8 mouse cellular contexts compared by ENCODE assay signal in genomic region chr10:26828412-26829137, GRCm38 (mm10).
A peak's percentile ranks its signal among the peaks of the same experiment; 100 is the strongest.
DNase-seq lines count a peak whose midpoint lies in the region; ATAC-seq and TF ChIP-seq lines count a peak whose summit lies in the region.

No protein-coding gene starts in this region.

- peak; percentile 71; the same call in 1 of the 2 replicates for ATAC-seq in limb, embryonic 15.5 days (ENCODE audit: insufficient number of reproducible peaks, low FRiP score, low TSS enrichment, low read depth)
- ATAC-seq in heart, embryonic 11.5 days (replicated peaks; ENCODE audit: insufficient number of reproducible peaks, low FRiP score, low TSS enrichment): no peak
- peak; percentile 90 for ATAC-seq in kidney, postnatal 0 days (replicated peaks; ENCODE audit: low FRiP score, low read depth)
- ATAC-seq in midbrain, embryonic 14.5 days (ENCODE audit: low FRiP score, low TSS enrichment): no peak

- H3K27ac ChIP-seq in limb, embryonic 15.5 days: no peak overlapping the region
- no peak overlapping the region for H3K27ac ChIP-seq in limb, embryonic 10.5 days
- H3K27ac ChIP-seq in heart, embryonic 11.5 days (ENCODE audit: low read depth, low read length): 0 out of 2 replicates have a peak overlapping the region, but pooled peaks have one; percentile 12
- H3K27ac ChIP-seq in kidney, postnatal 0 days: 0 out of 2 replicates have a peak overlapping the region, but pooled peaks have one; percentile 21
- peak overlapping the region; percentile 69 for H3K27ac ChIP-seq in midbrain, embryonic 14.5 days (replicated peaks; ENCODE audit: low read depth, low read length)

- no peaks in the 10 kb centered on the region for H3K36me3 ChIP-seq in limb, embryonic 15.5 days
- no peaks in the 10 kb centered on the region for H3K36me3 ChIP-seq in limb, embryonic 10.5 days
- no peaks in the 10 kb centered on the region for H3K36me3 ChIP-seq in heart, embryonic 11.5 days (ENCODE audit: control insufficient read depth, insufficient read depth, low read length)
- H3K36me3 ChIP-seq in kidney, postnatal 0 days (ENCODE audit: insufficient read depth, low read length): no peaks in the 10 kb centered on the region
- H3K36me3 ChIP-seq in midbrain, embryonic 14.5 days (ENCODE audit: control insufficient read depth, insufficient read depth, low read length): no peaks in the 10 kb centered on the region

- no peaks in the 10 kb centered on the region for H3K4me1 ChIP-seq in limb, embryonic 15.5 days
- peaks cover 10% of the 10 kb centered on the region; the same call in 1 of the 2 replicates for H3K4me1 ChIP-seq in limb, embryonic 10.5 days
- H3K4me1 ChIP-seq in heart, embryonic 11.5 days (ENCODE audit: control insufficient read depth, insufficient read depth, low read length): no peaks in the 10 kb centered on the region; the same call in 1 of the 2 replicates
- H3K4me1 ChIP-seq in kidney, postnatal 0 days (replicated peaks; ENCODE audit: insufficient read depth, low read length): no peaks in the 10 kb centered on the region
- H3K4me1 ChIP-seq in midbrain, embryonic 14.5 days (ENCODE audit: control insufficient read depth, insufficient read depth, low read length): peaks cover 42% of the 10 kb centered on the region

- TF ChIP-seq CTCF in kidney, postnatal 0 days (IDR thresholded peaks at IDR 0.05; ENCODE audit: low read depth): no peak

- H3K9me3 ChIP-seq in limb, embryonic 15.5 days: no peaks in the 10 kb centered on the region
- H3K9me3 ChIP-seq in limb, embryonic 10.5 days (replicated peaks): no peaks in the 10 kb centered on the region
- H3K9me3 ChIP-seq in heart, embryonic 11.5 days (replicated peaks; ENCODE audit: control insufficient read depth, low read length): no peaks in the 10 kb centered on the region
- no peaks in the 10 kb centered on the region for H3K9me3 ChIP-seq in kidney, postnatal 0 days (replicated peaks; ENCODE audit: low read length)
- H3K9me3 ChIP-seq in midbrain, embryonic 14.5 days (ENCODE audit: control insufficient read depth, low read length): no peaks in the 10 kb centered on the region

- H3K4me3 ChIP-seq in limb, embryonic 15.5 days: no peak overlapping the region
- H3K4me3 ChIP-seq in limb, embryonic 10.5 days: no peak overlapping the region
- no peak overlapping the region for H3K4me3 ChIP-seq in heart, embryonic 11.5 days (ENCODE audit: low read depth, low read length)
- no peak overlapping the region for H3K4me3 ChIP-seq in kidney, postnatal 0 days (replicated peaks; ENCODE audit: low read depth, low read length)
- no peak overlapping the region for H3K4me3 ChIP-seq in midbrain, embryonic 14.5 days (replicated peaks; ENCODE audit: low read depth, low read length)

- 76% methylated on average over 9 of the region's 9 CpGs for WGBS in limb, embryonic 15.5 days
- WGBS in limb, embryonic 10.5 days: 83% methylated on average over 9 of the region's 9 CpGs
- WGBS in heart, embryonic 11.5 days (ENCODE audit: insufficient replicate concordance): 72% methylated on average over 9 of the region's 9 CpGs
- 64% methylated on average over 9 of the region's 9 CpGs for WGBS in kidney, postnatal 0 days
- WGBS in midbrain, embryonic 14.5 days: 66% methylated on average over 9 of the region's 9 CpGs

- DNase-seq in limb, embryonic 10.5 days (ENCODE audit: low spot score): no peak
- DNase-seq in kidney, postnatal 0 days (ENCODE audit: low spot score): peak; percentile 62
- DNase-seq in midbrain, embryonic 14.5 days: no peak
- DNase-seq in right cerebral cortex, adult 18-20 months: no peak
- no peak for DNase-seq in right cerebral cortex, postnatal 4 days
- no peak for DNase-seq in frontal cortex, postnatal 25 days (ENCODE audit: low spot score in 2 of 2)

- H3K27me3 ChIP-seq in limb, embryonic 15.5 days: no peaks in the 10 kb centered on the region
- H3K27me3 ChIP-seq in limb, embryonic 10.5 days (ENCODE audit: low read depth, poor library complexity, severe bottlenecking): no peaks in the 10 kb centered on the region
- no peaks in the 10 kb centered on the region for H3K27me3 ChIP-seq in heart, embryonic 11.5 days (ENCODE audit: control insufficient read depth, insufficient read depth, low read length)
- no peaks in the 10 kb centered on the region for H3K27me3 ChIP-seq in kidney, postnatal 0 days (ENCODE audit: insufficient read depth, low read length)
- H3K27me3 ChIP-seq in midbrain, embryonic 14.5 days (ENCODE audit: control insufficient read depth, insufficient read depth, low read length): no peaks in the 10 kb centered on the region

- no peak overlapping the region for H3K4me2 ChIP-seq in limb, embryonic 15.5 days
- H3K4me2 ChIP-seq in heart, embryonic 11.5 days: no peak overlapping the region
- no peak overlapping the region for H3K4me2 ChIP-seq in kidney, postnatal 0 days (ENCODE audit: low read length)
- no peak overlapping the region for H3K4me2 ChIP-seq in midbrain, embryonic 14.5 days (ENCODE audit: low read length)

- H3K9ac ChIP-seq in limb, embryonic 15.5 days: no peak overlapping the region
- no peak overlapping the region for H3K9ac ChIP-seq in heart, embryonic 11.5 days (ENCODE audit: low read depth, low read length)
- no peak overlapping the region for H3K9ac ChIP-seq in kidney, postnatal 0 days (ENCODE audit: low read depth, low read length)
- no peak overlapping the region for H3K9ac ChIP-seq in midbrain, embryonic 14.5 days (replicated peaks; ENCODE audit: low read length)

Comparison
In these comparisons a context has a peak if more than half of its experiments do, and no peak if none do; other contexts are left out.
1. ATAC-seq: peak in limb, embryonic 15.5 days (single experiment) and kidney, postnatal 0 days (single experiment); none in heart, embryonic 11.5 days (single experiment) and midbrain, embryonic 14.5 days (single experiment).
2. H3K27ac ChIP-seq: peak in heart, embryonic 11.5 days (single experiment), kidney, postnatal 0 days (single experiment) and midbrain, embryonic 14.5 days (single experiment); none in limb, embryonic 15.5 days (single experiment) and limb, embryonic 10.5 days (single experiment).